Mouse (Mus musculus) frontal cortex, postnatal 14 days (tissue): ENCODE measurements around the gene E130208F15Rik.
A peak's percentile ranks its signal among the peaks of the same experiment; 100 is the strongest.

Source experiments
- DNase-seq, 2 experiments: peaks; one replicate each; pipeline ENCODE4 v3.0.0; 2022; ENCODE audit warnings: low spot score in 2 of 2

The E130208F15Rik gene

DNA sequence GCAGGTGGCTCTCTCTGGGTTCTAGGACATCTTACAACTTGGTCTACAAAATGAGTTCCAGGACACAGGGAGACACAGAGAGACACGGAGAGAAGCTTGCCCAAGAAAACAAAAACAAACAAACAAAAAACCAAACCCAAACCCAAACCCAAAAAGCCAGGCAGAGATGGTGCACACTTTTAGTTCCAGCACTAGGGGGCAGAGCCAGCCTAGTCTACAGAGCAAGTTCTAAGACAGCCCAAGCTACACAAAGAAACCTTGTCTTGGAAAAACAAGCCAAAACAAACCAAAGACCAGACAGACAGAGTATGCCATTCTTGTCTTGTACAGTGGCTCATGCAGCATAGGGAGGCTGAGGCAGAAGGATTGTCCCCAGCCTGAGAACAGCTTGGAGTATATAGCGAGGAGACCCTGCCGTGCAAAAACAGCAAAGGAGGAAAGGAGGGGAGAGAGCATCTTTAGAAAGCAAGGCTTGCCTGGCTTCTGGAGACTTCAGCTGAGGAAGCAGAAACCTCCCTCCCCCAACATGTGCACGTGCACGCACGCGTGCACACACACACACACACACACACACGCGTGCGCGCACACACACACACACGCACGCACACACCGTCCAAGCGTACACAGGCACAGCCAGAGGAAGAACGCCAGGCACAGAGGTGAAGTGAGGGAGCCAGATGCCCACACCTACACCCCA lies 15.3 kb upstream of the E130208F15Rik start:
- DNase-seq, result no peak

DNA sequence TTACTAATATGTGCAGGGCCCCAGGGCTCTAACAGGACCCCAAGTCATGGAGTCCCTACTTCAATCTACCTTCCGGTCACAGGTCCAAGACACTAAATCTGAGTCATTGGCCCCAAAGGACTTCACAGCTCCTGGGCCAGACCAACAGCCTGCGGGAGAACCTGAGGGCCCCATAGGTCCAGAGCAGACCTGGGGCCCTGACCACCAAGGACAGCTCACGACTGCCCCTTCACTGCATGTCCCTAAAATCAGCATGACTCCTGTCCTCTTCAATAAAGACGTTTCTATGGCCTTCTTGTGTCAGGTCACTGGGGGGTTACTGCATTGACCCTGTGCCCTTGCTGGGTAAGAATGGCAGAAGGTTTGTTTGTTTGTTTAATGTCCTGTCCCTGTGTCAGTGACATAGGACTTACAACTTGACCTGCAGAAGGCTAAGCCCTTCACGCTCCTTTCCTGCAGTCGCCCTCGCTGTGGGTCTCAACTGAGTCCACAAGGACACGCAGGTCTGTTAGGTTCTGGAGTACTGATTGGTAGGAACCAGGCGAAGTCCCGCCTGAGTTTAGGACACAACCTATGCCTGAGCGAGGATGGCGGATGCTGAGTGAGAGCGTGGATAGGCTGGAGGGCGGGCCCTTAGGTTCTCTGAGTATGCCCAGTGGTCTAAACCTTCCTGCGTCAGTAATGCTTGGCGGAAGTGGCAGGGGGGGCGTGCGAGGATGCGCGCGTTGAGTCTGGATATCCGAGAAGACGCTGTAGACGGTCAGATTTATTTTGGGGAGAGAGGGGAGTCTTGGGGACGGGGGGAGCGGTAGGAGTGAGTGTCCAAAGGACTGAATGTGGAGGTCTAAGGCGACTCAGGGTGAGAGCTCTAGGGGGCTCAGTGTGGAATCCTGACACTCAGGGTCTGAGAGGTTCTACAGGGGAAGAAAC lies 13.2 kb upstream of the E130208F15Rik start, which contains the start of gene Alkbh6:
Gene Alkbh6, plus strand, starts transcription at position 642 of the 930 bp plus-strand sequence.
- peak; percentile 93 to 96 for DNase-seq

DNA sequence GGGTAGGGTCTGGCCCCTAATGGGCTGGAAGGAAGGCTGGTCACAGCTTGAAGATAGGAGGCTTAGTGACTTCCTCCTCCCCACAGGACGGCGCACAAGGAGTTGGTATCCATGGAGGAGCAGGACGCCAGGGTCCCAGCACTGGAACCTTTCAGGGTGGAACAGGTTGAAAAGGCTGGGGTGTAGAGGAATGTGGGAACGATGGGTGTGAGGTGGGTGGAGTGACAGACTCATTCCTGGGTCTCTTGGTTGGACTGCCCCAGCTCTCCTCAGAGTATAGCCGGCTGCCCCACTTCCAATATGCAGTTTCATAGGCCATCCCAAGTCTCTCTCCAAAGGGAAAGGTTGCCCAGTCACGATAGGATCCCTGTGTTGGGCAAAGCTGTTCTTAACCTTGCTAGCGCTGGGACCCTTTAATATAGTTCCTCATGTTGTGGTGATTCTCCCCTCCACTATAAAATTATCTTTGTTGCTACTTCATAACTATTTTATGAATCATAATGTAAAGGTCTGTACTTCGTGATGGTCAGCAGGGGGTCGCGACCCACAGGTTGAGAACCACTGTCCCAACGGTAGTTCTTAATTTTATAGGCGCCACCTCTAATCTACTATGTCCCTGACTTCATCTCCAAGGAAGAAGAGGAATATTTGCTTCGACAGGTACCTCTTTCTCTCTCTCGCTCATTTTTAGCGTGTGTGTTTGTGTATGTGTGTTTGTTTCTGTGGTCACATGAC lies 12.0 kb upstream of the E130208F15Rik start:
- DNase-seq, result no peak

DNA sequence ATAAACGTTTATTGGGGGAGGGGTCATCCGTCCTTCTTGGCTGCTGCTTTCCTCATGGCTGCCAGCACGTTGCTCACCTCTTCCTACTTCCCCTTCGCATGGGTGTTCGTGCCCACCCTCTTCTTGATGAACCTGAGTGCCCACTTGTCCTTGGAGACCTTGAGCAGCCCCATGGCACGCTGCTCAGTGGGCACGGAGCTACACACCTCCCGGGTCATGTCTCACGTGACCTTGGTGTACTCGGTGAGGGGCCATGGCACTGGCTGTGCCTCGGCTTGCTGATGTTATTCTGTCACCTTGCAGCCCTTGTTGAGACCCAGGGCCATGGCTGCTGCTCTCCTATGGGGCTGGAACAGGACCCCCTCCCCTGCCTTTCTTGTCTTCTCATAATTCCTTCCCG lies 11.4 kb upstream of the E130208F15Rik start:
- no peak for DNase-seq

GRCm38 (mm10) chr7:30313666-30314320 lies 7.7 kb upstream of the E130208F15Rik start:
- DNase-seq, result no peak

- no peak for DNase-seq
Measured at GRCm38 (mm10) chr7:30314721-30315155, 6.8 kb upstream of the E130208F15Rik start, which contains the start of gene Syne4. TSS of gene Syne4 (plus strand) at chr7:30314807.

DNA sequence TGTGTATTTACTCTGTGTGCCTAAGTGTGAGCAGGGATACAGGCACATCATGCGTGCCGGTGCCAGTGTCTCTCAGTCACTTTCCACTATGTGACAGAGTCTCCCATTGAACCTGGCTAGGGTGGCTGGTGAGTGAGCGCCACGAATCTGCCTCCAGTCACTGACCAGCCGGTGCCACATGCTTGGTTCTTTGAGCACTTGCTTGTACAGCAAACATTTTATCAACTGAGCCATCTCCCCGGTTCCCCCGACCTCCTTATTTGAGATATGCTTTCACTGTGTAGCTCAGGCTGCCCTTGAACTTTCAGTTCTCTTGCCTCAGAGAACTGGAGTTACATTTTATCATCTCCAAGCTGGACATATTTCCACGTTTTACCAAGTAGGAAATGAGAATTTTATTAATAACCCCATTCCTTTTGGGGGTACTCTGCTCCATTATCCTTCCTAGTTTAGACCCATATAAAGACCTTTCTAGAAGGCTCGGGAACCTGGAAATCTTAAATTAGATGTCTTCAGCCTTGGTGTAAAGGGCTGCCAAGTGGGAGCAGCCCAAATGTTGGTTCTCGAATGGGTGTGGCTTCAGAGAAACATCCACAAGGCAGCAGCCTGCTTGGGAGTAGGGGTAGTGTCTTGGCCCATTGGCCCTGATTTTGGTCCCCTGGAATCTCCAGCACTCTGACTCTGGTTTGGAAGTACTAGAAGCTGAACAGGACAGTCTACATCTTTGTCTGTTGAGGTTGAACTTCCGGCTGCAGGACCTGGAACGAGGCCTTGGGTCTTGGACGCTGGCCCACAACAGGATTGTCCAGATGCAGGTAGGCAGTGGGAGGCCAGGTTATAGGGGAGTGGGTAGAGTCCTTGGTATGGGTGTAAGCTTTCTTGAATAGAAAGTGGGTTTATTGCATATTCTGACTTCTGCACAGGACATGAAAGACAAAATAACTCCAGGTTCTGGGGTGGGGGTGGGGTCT lies 5.7 kb upstream of the E130208F15Rik start:
- no peak for DNase-seq

DNA sequence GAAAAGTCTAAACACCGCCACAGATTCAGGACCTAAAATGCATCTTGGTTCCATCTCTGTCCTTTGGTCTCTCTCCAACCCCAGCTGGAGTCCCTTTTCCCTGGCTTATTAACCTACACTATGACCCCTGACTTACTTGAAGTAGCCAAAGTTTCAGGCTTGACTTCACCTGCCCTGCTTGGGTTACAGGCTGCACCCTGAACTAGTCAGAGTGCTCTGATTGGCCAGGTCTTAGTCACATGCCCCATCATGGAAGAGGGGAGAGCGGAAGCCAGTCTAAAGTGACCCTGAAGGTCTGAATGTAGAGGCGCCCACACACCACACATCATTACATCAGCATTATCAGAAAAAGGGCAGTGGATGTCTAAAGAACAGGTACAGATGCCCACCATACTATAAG lies 3.4 kb upstream of the E130208F15Rik start:
- no peak for DNase-seq

GRCm38 (mm10) chr7:30320946-30321345 lies 594 bp upstream of the E130208F15Rik start:
- no peak for DNase-seq

DNA sequence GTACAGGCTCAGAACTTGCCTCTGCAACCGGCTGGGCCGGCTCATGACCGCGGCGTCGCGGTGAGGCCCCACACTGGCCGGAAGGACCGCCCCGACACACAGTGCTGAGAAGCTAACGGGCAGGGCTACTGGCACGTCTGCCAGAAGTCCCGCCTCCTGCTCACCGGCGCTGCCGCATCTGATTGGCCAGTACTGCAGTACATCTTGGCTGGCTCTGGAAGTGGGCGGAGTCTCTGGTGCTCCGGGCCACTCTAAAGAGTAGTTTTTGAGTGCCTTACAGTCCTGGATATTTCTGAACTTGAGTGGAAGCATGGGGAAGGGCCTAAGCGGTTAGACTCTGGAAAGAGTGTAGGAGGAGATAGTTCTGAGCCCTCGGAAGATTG lies 736 bp downstream of the E130208F15Rik start:
- DNase-seq, result peak; percentile 92 to 95

GRCm38 (mm10) chr7:30322865-30323264 lies 1.3 kb downstream of the E130208F15Rik start:
- DNase-seq, result no peak

DNA sequence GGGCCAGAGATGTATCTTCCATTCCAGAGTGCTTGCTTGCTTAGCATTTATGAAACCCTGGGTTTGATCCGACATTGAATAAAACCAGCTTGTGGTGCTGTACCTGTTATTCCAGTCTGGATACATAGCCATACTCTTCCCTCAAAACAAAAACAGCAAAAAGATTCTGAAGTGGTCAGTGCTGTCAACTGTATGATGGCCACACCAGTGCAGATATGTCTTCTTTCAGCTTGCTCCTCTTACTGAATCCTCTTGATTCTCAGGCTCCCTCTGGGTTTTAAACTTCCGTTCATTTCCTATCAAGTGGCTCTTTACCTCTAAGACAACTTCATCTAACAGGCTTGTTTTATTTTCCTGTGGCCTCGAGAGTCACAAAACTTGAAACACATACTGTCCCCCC lies 2.3 kb downstream of the E130208F15Rik start, which contains the start of gene Sdhaf1:
Gene Sdhaf1, minus strand, starts transcription at position 101 of the 400 bp plus-strand sequence.
- DNase-seq, result no peak

GRCm38 (mm10) chr7:30324300-30324944 lies 2.9 kb downstream of the E130208F15Rik start:
- no peak for DNase-seq

GRCm38 (mm10) chr7:30325364-30325763 lies 3.8 kb downstream of the E130208F15Rik start:
- DNase-seq, result no peak

- DNase-seq, result no peak
Measured at GRCm38 (mm10) chr7:30326427-30326826, 4.9 kb downstream of the E130208F15Rik start.

DNA sequence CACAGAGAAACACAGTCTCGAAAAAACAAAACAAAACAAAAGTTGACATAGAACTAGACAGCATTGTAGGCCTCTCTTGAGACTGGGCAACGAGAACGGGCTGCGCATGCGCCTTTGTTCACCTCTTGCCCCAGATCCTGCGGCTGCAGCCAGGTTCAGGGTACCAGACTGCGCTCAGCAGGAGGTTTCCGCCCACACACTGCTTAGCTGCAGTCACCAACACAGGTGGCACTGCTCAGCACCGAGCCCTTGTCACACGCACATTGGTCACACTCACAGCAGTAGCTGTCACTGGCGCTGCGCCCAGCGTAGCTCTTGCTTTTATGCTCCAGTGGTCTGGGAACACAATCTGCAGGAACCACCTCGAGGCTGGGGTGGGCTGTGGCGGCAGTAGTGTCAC lies 5.6 kb downstream of the E130208F15Rik start:
- DNase-seq, result no peak

- no peak for DNase-seq
Measured at GRCm38 (mm10) chr7:30328379-30328778, 6.8 kb downstream of the E130208F15Rik start.

DNA sequence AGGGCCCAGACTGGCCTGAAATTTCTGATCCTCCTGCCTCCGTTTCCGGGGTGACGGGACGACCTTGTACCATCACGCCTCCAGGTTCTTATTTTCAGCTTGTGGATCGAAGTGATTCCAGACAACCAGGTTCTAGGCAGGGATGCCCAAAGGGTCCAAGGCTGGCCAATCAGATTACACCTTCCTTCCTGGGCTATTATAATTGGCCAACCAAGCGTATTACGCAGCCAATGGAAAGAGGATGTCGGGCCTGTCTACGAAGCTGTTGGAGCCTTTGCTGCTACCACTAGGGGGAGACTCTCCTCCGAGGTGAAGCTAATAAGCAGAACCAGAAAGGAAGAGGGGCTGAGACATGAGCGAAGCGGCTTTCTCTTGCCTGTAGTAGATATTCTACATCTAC lies 10.3 kb downstream of the E130208F15Rik start:
- peak; percentile 88 to 92 for DNase-seq

GRCm38 (mm10) chr7:30332622-30333259 lies 11.2 kb downstream of the E130208F15Rik start:
- DNase-seq, result no peak
